Comparison of ENCODE assay signal across 11 mouse cellular contexts in the genomic region with DNA sequence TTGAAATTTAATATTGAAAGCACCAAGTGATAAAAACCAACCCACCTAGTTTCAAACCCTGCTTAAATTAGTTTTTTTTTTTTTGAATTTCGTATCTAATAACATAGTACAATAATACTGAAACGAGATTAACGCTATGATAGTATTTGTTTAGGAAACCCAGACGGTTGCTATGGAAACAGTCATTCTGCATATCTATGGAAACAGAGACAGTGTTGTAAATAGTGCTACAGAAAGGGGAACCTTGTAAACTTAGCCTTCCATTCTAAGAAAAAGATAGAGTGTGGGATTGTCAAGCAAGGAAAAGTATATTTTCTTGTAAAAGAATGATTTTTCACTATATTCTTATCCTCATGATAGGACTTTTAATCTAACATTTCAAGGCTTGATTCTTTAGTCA.
DNase-seq lines count a peak whose midpoint lies in the region; ATAC-seq lines count a peak whose summit lies in the region.
"Had no signal": no experiment of that assay in that cellular context is flagged by ENCODE, and none has a peak within 500 bp of the region (broad histone marks: within the 10 kb centered on the region; RNA-seq: fewer than 3 reads in every experiment).

No protein-coding gene starts in this region.

- H3K27me3 ChIP-seq in forebrain, embryonic 13.5 days = no peaks in the 10 kb centered on the region
- no peaks in the 10 kb centered on the region for H3K27me3 ChIP-seq in forebrain, embryonic 10.5 days (ENCODE audit: poor library complexity, severe bottlenecking)
- H3K27me3 ChIP-seq in neural tube, embryonic 14.5 days (ENCODE audit: control insufficient read depth, insufficient read depth, low read length) = no peaks in the 10 kb centered on the region
- no peaks in the 10 kb centered on the region for H3K27me3 ChIP-seq in forebrain, embryonic 14.5 days (replicated peaks; ENCODE audit: control insufficient read depth, insufficient read depth, low read length)
- H3K27me3 ChIP-seq in neural tube, embryonic 15.5 days (replicated peaks) = no peaks in the 10 kb centered on the region

- no peak overlapping the region for H3K4me2 ChIP-seq in forebrain, embryonic 13.5 days
- H3K4me2 ChIP-seq in neural tube, embryonic 14.5 days (ENCODE audit: low read depth, low read length) = no peak overlapping the region
- H3K4me2 ChIP-seq in forebrain, embryonic 14.5 days (ENCODE audit: low read length) = no peak overlapping the region
- H3K4me2 ChIP-seq in neural tube, embryonic 15.5 days = no peak overlapping the region

- 0 out of 2 replicates have a peak, but pooled peaks have one; percentile 65 for ATAC-seq in forebrain, embryonic 13.5 days
- peak; percentile 75 for ATAC-seq in neural tube, embryonic 14.5 days (ENCODE audit: low read depth)
- peak; percentile 48; the same call in 1 of the 2 replicates for ATAC-seq in forebrain, embryonic 14.5 days
- peak; percentile 81 for ATAC-seq in neural tube, embryonic 15.5 days (ENCODE audit: low FRiP score)
- ATAC-seq: intestine, postnatal 0 days had no signal

- H3K4me1 ChIP-seq in forebrain, embryonic 13.5 days = no peaks in the 10 kb centered on the region
- H3K4me1 ChIP-seq in forebrain, embryonic 10.5 days = no peaks in the 10 kb centered on the region
- no peaks in the 10 kb centered on the region for H3K4me1 ChIP-seq in neural tube, embryonic 14.5 days (ENCODE audit: control insufficient read depth, insufficient read depth, low read length)
- no peaks in the 10 kb centered on the region for H3K4me1 ChIP-seq in forebrain, embryonic 14.5 days (ENCODE audit: control insufficient read depth, insufficient read depth, low read length)
- H3K4me1 ChIP-seq in neural tube, embryonic 15.5 days = no peaks in the 10 kb centered on the region

- H3K36me3 ChIP-seq in forebrain, embryonic 13.5 days (ENCODE audit: poor library complexity, severe bottlenecking) = no peaks in the 10 kb centered on the region
- H3K36me3 ChIP-seq in forebrain, embryonic 10.5 days (replicated peaks) = no peaks in the 10 kb centered on the region
- H3K36me3 ChIP-seq in neural tube, embryonic 14.5 days (ENCODE audit: control insufficient read depth, insufficient read depth, low read length) = no peaks in the 10 kb centered on the region
- H3K36me3 ChIP-seq in forebrain, embryonic 14.5 days (ENCODE audit: control insufficient read depth, insufficient read depth, low read length) = no peaks in the 10 kb centered on the region
- H3K36me3 ChIP-seq in neural tube, embryonic 15.5 days = no peaks in the 10 kb centered on the region

- WGBS in forebrain, embryonic 13.5 days = 43% methylated on average over 4 of the region's 4 CpGs
- 68% methylated on average over 4 of the region's 4 CpGs for WGBS in forebrain, embryonic 10.5 days
- WGBS in neural tube, embryonic 14.5 days = 37% methylated on average over 4 of the region's 4 CpGs
- WGBS in forebrain, embryonic 14.5 days = 45% methylated on average over 4 of the region's 4 CpGs
- 30% methylated on average over 4 of the region's 4 CpGs for WGBS in neural tube, embryonic 15.5 days

- H3K9ac ChIP-seq in forebrain, embryonic 13.5 days = no peak overlapping the region
- H3K9ac ChIP-seq in neural tube, embryonic 14.5 days (replicated peaks; ENCODE audit: low read depth, low read length) = no peak overlapping the region
- H3K9ac ChIP-seq in forebrain, embryonic 14.5 days (ENCODE audit: low read length) = no peak overlapping the region
- no peak overlapping the region for H3K9ac ChIP-seq in neural tube, embryonic 15.5 days (replicated peaks)

- H3K9me3 ChIP-seq in forebrain, embryonic 13.5 days (replicated peaks) = no peaks in the 10 kb centered on the region
- no peaks in the 10 kb centered on the region for H3K9me3 ChIP-seq in forebrain, embryonic 10.5 days
- H3K9me3 ChIP-seq in neural tube, embryonic 14.5 days (ENCODE audit: control insufficient read depth, low read length) = no peaks in the 10 kb centered on the region
- H3K9me3 ChIP-seq in forebrain, embryonic 14.5 days (replicated peaks; ENCODE audit: control insufficient read depth, low read length) = no peaks in the 10 kb centered on the region
- H3K9me3 ChIP-seq in neural tube, embryonic 15.5 days (replicated peaks) = no peaks in the 10 kb centered on the region

- no peak for DNase-seq in forebrain, embryonic 10.5 days (ENCODE audit: extremely low spot score, low spot score)
- no peak for DNase-seq in neural tube, embryonic 10.5 days (ENCODE audit: extremely low spot score, low spot score)
- DNase-seq in forebrain, embryonic 14.5 days (ENCODE audit: low spot score) = peak; percentile 78
- no peak for DNase-seq in thymus, postnatal 25 days
- DNase-seq in gastrocnemius, postnatal 25 days = no peak
- DNase-seq: lung, postnatal 4 days had no signal

- no peak overlapping the region for H3K4me3 ChIP-seq in forebrain, embryonic 13.5 days
- no peak overlapping the region for H3K4me3 ChIP-seq in forebrain, embryonic 10.5 days
- H3K4me3 ChIP-seq in neural tube, embryonic 14.5 days (ENCODE audit: low read depth, low read length) = no peak overlapping the region
- no peak overlapping the region for H3K4me3 ChIP-seq in forebrain, embryonic 14.5 days (ENCODE audit: low read depth, low read length)
- no peak overlapping the region for H3K4me3 ChIP-seq in neural tube, embryonic 15.5 days (replicated peaks)
- H3K4me3 ChIP-seq: left cerebral cortex, adult 2 months had no signal

- no peak overlapping the region for H3K27ac ChIP-seq in forebrain, embryonic 13.5 days
- H3K27ac ChIP-seq in forebrain, embryonic 10.5 days = no peak overlapping the region
- H3K27ac ChIP-seq in neural tube, embryonic 14.5 days (ENCODE audit: low read depth, low read length) = no peak overlapping the region
- H3K27ac ChIP-seq in forebrain, embryonic 14.5 days (ENCODE audit: low read depth, low read length) = no peak overlapping the region
- no peak overlapping the region for H3K27ac ChIP-seq in neural tube, embryonic 15.5 days (replicated peaks)
- H3K27ac ChIP-seq: left cerebral cortex, adult 2 months had no signal
